ENCODE assay signal across 8 mouse cellular contexts in the genomic region with DNA sequence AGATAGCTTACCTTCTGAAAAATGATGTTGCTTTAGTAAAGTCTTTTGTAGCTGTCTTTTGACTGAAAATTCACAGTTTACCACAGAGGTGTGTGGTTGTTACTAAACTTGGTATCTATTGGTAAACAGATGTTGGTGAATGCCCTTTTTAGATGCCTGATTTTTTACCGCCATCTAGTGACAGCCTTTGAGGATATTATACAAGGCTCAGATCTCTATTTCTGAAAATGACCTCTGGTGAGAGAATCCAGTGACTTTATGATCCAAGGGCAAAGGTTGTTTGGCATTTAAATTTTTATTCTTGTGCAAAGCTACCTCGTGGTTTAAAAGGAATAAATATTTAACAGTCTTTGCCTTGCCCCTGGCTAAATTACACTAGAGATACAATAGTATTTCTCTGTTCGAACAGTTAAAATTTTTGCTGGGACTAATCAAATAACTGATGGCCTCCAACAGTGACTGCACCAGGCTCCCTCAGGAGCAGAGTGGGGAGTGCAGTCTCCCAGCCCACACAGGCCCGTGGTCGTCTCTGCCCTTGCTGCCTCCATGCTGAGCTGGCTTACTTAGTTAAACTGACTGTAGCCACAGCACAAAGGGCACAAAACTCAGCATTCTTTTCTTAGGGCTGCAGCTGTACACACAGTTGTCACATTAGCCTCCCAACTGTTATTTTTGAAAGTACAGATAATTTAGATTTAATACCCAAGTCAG. TPM values are rescaled to one million over a fixed set of nuclear protein-coding genes. Genes with fewer than 3 reads are reported as not detected.
DNase-seq lines count a peak whose midpoint lies in the region; ATAC-seq and TF ChIP-seq lines count a peak whose summit lies in the region.

No protein-coding gene starts in this region.

- TF ChIP-seq CTCF in midbrain, postnatal 0 days (IDR thresholded peaks at IDR 0.05): peak; percentile 81

- H3K27me3 ChIP-seq in intestine, embryonic 15.5 days (replicated peaks): no peaks in the 10 kb centered on the region
- H3K27me3 ChIP-seq in midbrain, postnatal 0 days (ENCODE audit: insufficient read depth, low read length): no peaks in the 10 kb centered on the region
- H3K27me3 ChIP-seq in forebrain, embryonic 16.5 days (replicated peaks; ENCODE audit: control insufficient read depth, insufficient read depth, low read length): no peaks in the 10 kb centered on the region

- ATAC-seq in intestine, embryonic 15.5 days: peak; percentile 67
- ATAC-seq in midbrain, postnatal 0 days (ENCODE audit: low FRiP score): no peak
- ATAC-seq in forebrain, embryonic 16.5 days: no peak

- H3K27ac ChIP-seq in intestine, embryonic 15.5 days: peak overlapping the region; percentile 72; the same call in 1 of the 2 replicates
- no peak overlapping the region for H3K27ac ChIP-seq in midbrain, postnatal 0 days (ENCODE audit: low read depth, low read length)
- H3K27ac ChIP-seq in forebrain, embryonic 16.5 days (ENCODE audit: low read length): no peak overlapping the region

- 0 out of 2 replicates have a peak, but pooled peaks cover 2% of the 10 kb centered on the region for H3K4me1 ChIP-seq in intestine, embryonic 15.5 days (replicated peaks)
- H3K4me1 ChIP-seq in midbrain, postnatal 0 days (ENCODE audit: insufficient read depth, low read length): no peaks in the 10 kb centered on the region
- no peaks in the 10 kb centered on the region for H3K4me1 ChIP-seq in forebrain, embryonic 16.5 days (replicated peaks; ENCODE audit: control insufficient read depth, insufficient read depth, low read length)

- DNase-seq in layer of hippocampus, adult 9-10 months (ENCODE audit: low spot score): peak; percentile 37
- no peak for DNase-seq in layer of hippocampus, adult 8-10 months (ENCODE audit: low spot score in 2 of 2)
- peak; percentile 66 for DNase-seq in adipocyte (ENCODE audit: low spot score)
- peak; percentile 74 for DNase-seq in midbrain, postnatal 0 days (ENCODE audit: low spot score)
- DNase-seq in spleen, adult 12 weeks (ENCODE audit: low spot score): no peak
- no peak for DNase-seq in T-cell, adult 2 months (ENCODE audit: low spot score)

- WGBS in intestine, embryonic 15.5 days: 44% methylated on average over 5 of the region's 5 CpGs
- 41% methylated on average over 5 of the region's 5 CpGs for WGBS in midbrain, postnatal 0 days
- WGBS in forebrain, embryonic 16.5 days: 50% methylated on average over 5 of the region's 5 CpGs

- H3K36me3 ChIP-seq in intestine, embryonic 15.5 days: no peaks in the 10 kb centered on the region
- H3K36me3 ChIP-seq in midbrain, postnatal 0 days (ENCODE audit: insufficient read depth, low read length): peaks cover 17% of the 10 kb centered on the region
- H3K36me3 ChIP-seq in forebrain, embryonic 16.5 days (ENCODE audit: control insufficient read depth, insufficient read depth): peaks cover 2% of the 10 kb centered on the region

- H3K4me3 ChIP-seq in intestine, embryonic 15.5 days (replicated peaks): no peak overlapping the region
- H3K4me3 ChIP-seq in midbrain, postnatal 0 days (ENCODE audit: low read depth, low read length): no peak overlapping the region
- no peak overlapping the region for H3K4me3 ChIP-seq in forebrain, embryonic 16.5 days (replicated peaks; ENCODE audit: low read length)

- H3K9ac ChIP-seq in intestine, embryonic 15.5 days: no peak overlapping the region
- H3K9ac ChIP-seq in midbrain, postnatal 0 days (replicated peaks; ENCODE audit: low read length, poor library complexity, severe bottlenecking): no peak overlapping the region
- H3K9ac ChIP-seq in forebrain, embryonic 16.5 days (replicated peaks; ENCODE audit: low read depth, low read length): no peak overlapping the region

- peak overlapping the region; percentile 27; the same call in 1 of the 2 replicates for H3K4me2 ChIP-seq in intestine, embryonic 15.5 days (replicated peaks)
- H3K4me2 ChIP-seq in midbrain, postnatal 0 days (ENCODE audit: low read depth, low read length, poor library complexity, severe bottlenecking): no peak overlapping the region
- H3K4me2 ChIP-seq in forebrain, embryonic 16.5 days (ENCODE audit: low read length): no peak overlapping the region

- no peaks in the 10 kb centered on the region for H3K9me3 ChIP-seq in intestine, embryonic 15.5 days
- no peaks in the 10 kb centered on the region for H3K9me3 ChIP-seq in midbrain, postnatal 0 days (ENCODE audit: low read length)
- H3K9me3 ChIP-seq in forebrain, embryonic 16.5 days (ENCODE audit: control insufficient read depth, low read length): no peaks in the 10 kb centered on the region

RNA-seq across cellular contexts. Expression of gene Gclc, which starts 27.3 kb away (rescaled TPM):
- 10 to 100 TPM; 44.5 to 49.5 (median 47.1) TPM for total RNA-seq in layer of hippocampus, adult 8-10 months (2022)
- 13.0 and 13.5 TPM in 2 replicates for polyA plus RNA-seq in intestine, embryonic 15.5 days (2015; fragmentation: Nextera tagmentation; extraction: Ambion mirVana)
- total RNA-seq in midbrain, postnatal 0 days (2014; rRNA removed): 23.7 and 29.7 TPM in 2 replicates
- polyA plus RNA-seq in midbrain, postnatal 0 days (2015; fragmentation: Nextera tagmentation; extraction: Ambion mirVana): 13.3 and 15.7 TPM in 2 replicates
- 16.0 and 17.9 TPM in 2 replicates for polyA plus RNA-seq in forebrain, embryonic 16.5 days (2015; fragmentation: Nextera tagmentation; extraction: Ambion mirVana)

Comparison
In these comparisons a context has a peak if more than half of its experiments do, and no peak if none do; other contexts are left out.
1. DNase-seq: peak in layer of hippocampus, adult 9-10 months (single experiment), adipocyte (single experiment) and midbrain, postnatal 0 days (single experiment); none in layer of hippocampus, adult 8-10 months (0 of 2), spleen, adult 12 weeks (single experiment) and T-cell, adult 2 months (single experiment).